Comparison of ENCODE assay signal across 11 mouse cellular contexts in genomic region chr2:71757098-71757497, GRCm38 (mm10). TPM values are rescaled to one million over a fixed set of nuclear protein-coding genes. Genes with fewer than 3 reads are reported as not detected.
A peak's percentile ranks its signal among the peaks of the same experiment; 100 is the strongest.
DNase-seq lines count a peak whose midpoint lies in the region; ATAC-seq lines count a peak whose summit lies in the region.
"Had no signal": no experiment of that assay in that cellular context is flagged by ENCODE, and none has a peak within 500 bp of the region (broad histone marks: within the 10 kb centered on the region; RNA-seq: fewer than 3 reads in every experiment).

No protein-coding gene starts in this region.

- no peak overlapping the region for H3K4me2 ChIP-seq in intestine, embryonic 16.5 days (ENCODE audit: low read depth, low read length)
- H3K4me2 ChIP-seq: midbrain, embryonic 15.5 days had no signal

- H3K9ac ChIP-seq in intestine, embryonic 16.5 days (ENCODE audit: low read depth, low read length) = no peak overlapping the region
- H3K9ac ChIP-seq: midbrain, embryonic 15.5 days had no signal

- WGBS in intestine, embryonic 16.5 days = 53% methylated on average over 5 of the region's 5 CpGs
- 86% methylated on average over 5 of the region's 5 CpGs for WGBS in midbrain, embryonic 10.5 days

- no peaks in the 10 kb centered on the region for H3K27me3 ChIP-seq in intestine, embryonic 16.5 days (replicated peaks; ENCODE audit: control insufficient read depth, insufficient read depth, low read length)
- H3K27me3 ChIP-seq in midbrain, embryonic 10.5 days (ENCODE audit: low read depth, poor library complexity, severe bottlenecking) = peaks cover 9% of the 10 kb centered on the region; the same call in 1 of the 2 replicates
- H3K27me3 ChIP-seq: midbrain, embryonic 15.5 days had no signal

- no peaks in the 10 kb centered on the region for H3K9me3 ChIP-seq in intestine, embryonic 16.5 days (ENCODE audit: control insufficient read depth, low read length)
- no peaks in the 10 kb centered on the region for H3K9me3 ChIP-seq in midbrain, embryonic 10.5 days (replicated peaks)
- H3K9me3 ChIP-seq: midbrain, embryonic 15.5 days had no signal

- DNase-seq in adrenal gland, adult (ENCODE audit: inconsistent age in 2 of 2, low spot score in 1 of 2) = peak; percentile 51 to 63
- no peak for DNase-seq in adrenal gland, postnatal 4 days (ENCODE audit: low spot score in 2 of 2)
- DNase-seq in lung, postnatal 36 days = peak; percentile 85
- DNase-seq in midbrain, embryonic 10.5 days (ENCODE audit: low spot score) = no peak
- DNase-seq in thymus, adult 18-20 months = no peak
- DNase-seq: cerebellum, postnatal 36 days had no signal

- ATAC-seq in granulocyte monocyte progenitor cell, adult 5-6 weeks (replicated peaks; ENCODE audit: poor library complexity, severe bottlenecking) = peak; percentile 48; the same call in 1 of the 2 replicates
- 0 out of 2 replicates have a peak, but pooled peaks have one; percentile 42 for ATAC-seq in intestine, embryonic 16.5 days
- ATAC-seq in inflammation-experienced regulatory T-cells, adult 6 months = no peak
- ATAC-seq: midbrain, embryonic 15.5 days had no signal

- H3K27ac ChIP-seq in intestine, embryonic 16.5 days (ENCODE audit: low read length) = no peak overlapping the region
- H3K27ac ChIP-seq in midbrain, embryonic 10.5 days (replicated peaks) = no peak overlapping the region
- H3K27ac ChIP-seq: left cerebral cortex, adult 2 months; midbrain, embryonic 15.5 days had no signal

- no peak overlapping the region for H3K4me3 ChIP-seq in intestine, embryonic 16.5 days (ENCODE audit: low read length)
- H3K4me3 ChIP-seq in midbrain, embryonic 10.5 days = no peak overlapping the region
- H3K4me3 ChIP-seq: left cerebral cortex, adult 2 months; midbrain, embryonic 15.5 days had no signal

- no peaks in the 10 kb centered on the region for H3K36me3 ChIP-seq in intestine, embryonic 16.5 days (ENCODE audit: control insufficient read depth, insufficient read depth, low read length)
- H3K36me3 ChIP-seq in midbrain, embryonic 10.5 days = no peaks in the 10 kb centered on the region
- H3K36me3 ChIP-seq: midbrain, embryonic 15.5 days had no signal

- H3K4me1 ChIP-seq in intestine, embryonic 16.5 days (ENCODE audit: control insufficient read depth, insufficient read depth, low read length) = peaks cover 14% of the 10 kb centered on the region
- H3K4me1 ChIP-seq in midbrain, embryonic 10.5 days = peaks cover 16% of the 10 kb centered on the region

RNA-seq across cellular contexts. Expression of gene Itga6, which starts 11.7 kb away (rescaled TPM):
- 100 to 1,000 TPM; 240 to 287 TPM for total RNA-seq in adrenal gland, postnatal 4 days (2021)
- 32.9 and 48.6 TPM in 2 replicates for total RNA-seq in granulocyte monocyte progenitor cell, adult 5-6 weeks (2014; fragmentation: Nextera tagmentation)
- total RNA-seq in granulocyte monocyte progenitor cell, adult 5-6 weeks (2017) = 46.9 and 59.7 TPM in 2 replicates
- polyA plus RNA-seq in intestine, embryonic 16.5 days (2015; fragmentation: Nextera tagmentation; extraction: Ambion mirVana) = 22.6 and 28.0 TPM in 2 replicates
- 10 to 100 TPM; 23.9 to 54.9 (median 42.7) TPM for polyA plus RNA-seq in inflammation-experienced regulatory T-cells, adult 6 months (2017; shearing (Covaris generic))
- 25.3 and 34.3 TPM in 2 replicates for polyA plus RNA-seq in midbrain, embryonic 10.5 days (2016; fragmentation: Nextera tagmentation; extraction: Ambion mirVana)

Comparison
In these comparisons a context has a peak if more than half of its experiments do, and no peak if none do; other contexts are left out.
1. DNase-seq: peak in adrenal gland, adult (2 of 2) and lung, postnatal 36 days (single experiment); none in adrenal gland, postnatal 4 days (0 of 2), midbrain, embryonic 10.5 days (single experiment) and thymus, adult 18-20 months (0 of 2).